Mouse (Mus musculus) cortical plate, adult 2 months (tissue): ENCODE measurements around the gene Fcamr.

ENCODE experiments used
- CTCF ChIP-seq: fragments of 200-500 bp; IDR thresholded peaks from 2 replicates; pipeline ENCODE4 v1.5.1; 2011; ENCODE audit warnings: mild to moderate bottlenecking, control low read depth, low read length; ENCODE audit not compliant: insufficient read depth; ENCODE audit errors: extremely low read depth
- POLR2A ChIP-seq: fragments of 200-500 bp; IDR thresholded peaks from 2 replicates; pipeline ENCODE4 v1.6.1; 2011; ENCODE audit warnings: mild to moderate bottlenecking, low read length, control low read depth; ENCODE audit not compliant: insufficient read depth; ENCODE audit errors: extremely low read depth

GRCm38 (mm10) chr1:130795331-130795730 lies 5.4 kb upstream of the Fcamr start:
- no peak for TF ChIP-seq POLR2A
- TF ChIP-seq CTCF = no peak
